Comparison of ENCODE assay signal across 8 mouse cellular contexts in the genomic region with DNA sequence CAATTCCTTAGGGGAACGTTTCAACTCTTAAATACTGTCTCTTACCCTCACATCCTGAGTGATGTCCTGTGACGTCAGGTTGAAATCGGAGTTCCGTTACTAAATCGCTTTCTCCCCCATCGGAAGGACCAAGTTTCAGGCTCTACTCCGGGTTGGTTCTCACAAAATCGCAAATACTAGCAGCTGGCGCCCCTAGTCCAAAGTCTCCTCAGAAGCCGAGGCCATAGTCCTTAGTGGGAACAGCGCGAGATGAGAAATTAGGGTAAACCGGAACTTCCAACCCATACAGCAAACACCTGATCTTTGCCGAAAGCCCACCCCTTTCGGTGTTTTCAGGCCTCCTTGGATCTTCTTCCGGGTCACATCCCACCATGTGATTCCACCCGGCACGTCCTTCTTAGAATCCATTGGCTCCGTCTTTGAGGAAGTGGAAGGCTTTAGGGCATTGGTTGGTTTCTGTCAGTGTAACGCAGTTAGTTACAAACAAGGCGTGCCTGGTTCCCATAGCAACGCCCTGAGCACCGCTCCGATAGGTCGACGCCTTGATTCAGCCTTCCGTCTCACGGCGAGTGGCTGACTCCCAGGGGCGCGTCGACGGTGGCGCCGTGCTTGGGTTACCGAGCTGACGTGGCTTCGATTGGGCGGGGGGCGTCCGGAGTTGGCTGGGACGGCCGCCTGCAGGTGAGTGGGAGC. TPM values are rescaled to one million over a fixed set of nuclear protein-coding genes. Genes with fewer than 3 reads are reported as not detected.
A peak's percentile ranks its signal among the peaks of the same experiment; 100 is the strongest.
DNase-seq lines count a peak whose midpoint lies in the region; ATAC-seq and TF ChIP-seq lines count a peak whose summit lies in the region.

Gene Eaf2 (minus strand): TSS at position 421 of the 693 bp plus-strand sequence.
Gene Golgb1 (plus strand): TSS at position 558 of the 693 bp plus-strand sequence.

- H3K36me3 ChIP-seq in hindbrain, postnatal 0 days (ENCODE audit: insufficient read depth, low read length), result peaks cover 5% of the 10 kb centered on the region; the same call in 1 of the 2 replicates

- DNase-seq in ZHBTc4 (ENCODE audit: low read depth, low spot score), result peak; percentile 100
- peak; percentile 97 for DNase-seq in gastrocnemius, adult 2 months
- peak; percentile 100 for DNase-seq in hindbrain, postnatal 0 days (ENCODE audit: low spot score)
- DNase-seq in left cerebral cortex, adult 2 months (ENCODE audit: extremely low spot score in 1 of 2, low spot score in 2 of 2), result peak; percentile 93 to 96
- peak; percentile 97 to 98 for DNase-seq in right cerebral cortex, adult 2 months (ENCODE audit: low spot score in 2 of 2)
- peak; percentile 97 for DNase-seq in urinary bladder, postnatal 14 days (ENCODE audit: low spot score)

- peaks cover 6% of the 10 kb centered on the region; the same call in 1 of the 2 replicates for H3K4me1 ChIP-seq in hindbrain, postnatal 0 days (ENCODE audit: insufficient read depth, low read length)

- no peaks in the 10 kb centered on the region for H3K9me3 ChIP-seq in hindbrain, postnatal 0 days (ENCODE audit: low read length)

- intact Hi-C loops in gastrocnemius, adult 2 months (cut with DNase I), result loop anchor here (2.0 kb wide), 1 partner anchor 136 kb away; the partner anchor contains the start of gene Polq
- intact Hi-C loops in left cerebral cortex, adult 2 months (cut with DNase I), result loop anchor here (2.0 to 10.0 kb wide), 2 partner anchors 136 to 810 kb away; partner anchors contain the start of gene Polq

- no peaks in the 10 kb centered on the region for H3K27me3 ChIP-seq in hindbrain, postnatal 0 days (ENCODE audit: insufficient read depth, low read length)

- H3K27ac ChIP-seq in gastrocnemius, adult 2 months, result peak within 1 kb of the TSS; percentile 96
- H3K27ac ChIP-seq in hindbrain, postnatal 0 days, result peak within 1 kb of the TSS; percentile 86
- H3K27ac ChIP-seq in left cerebral cortex, adult 2 months, result peak within 1 kb of the TSS; percentile 91

- peak within 1 kb of the TSS; percentile 88 for H3K9ac ChIP-seq in hindbrain, postnatal 0 days (replicated peaks; ENCODE audit: low read length)

- peak within 1 kb of the TSS; percentile 75 for H3K4me2 ChIP-seq in hindbrain, postnatal 0 days (ENCODE audit: low read depth, low read length)

- TF ChIP-seq CTCF in gastrocnemius, adult 2 months (IDR thresholded peaks at IDR 0.05), result no peak
- TF ChIP-seq CTCF in hindbrain, postnatal 0 days (IDR thresholded peaks at IDR 0.05; ENCODE audit: low read depth), result 0 out of 2 replicates have a peak, but pooled peaks have one; percentile 6
- TF ChIP-seq CTCF in left cerebral cortex, adult 2 months (IDR thresholded peaks at IDR 0.05), result peak; percentile 0; the same call in 1 of the 2 replicates

- peak within 1 kb of the TSS; percentile 84 for H3K4me3 ChIP-seq in gastrocnemius, adult 2 months
- peak within 1 kb of the TSS; percentile 87 for H3K4me3 ChIP-seq in hindbrain, postnatal 0 days (ENCODE audit: low read length)
- peak within 1 kb of the TSS; percentile 66 for H3K4me3 ChIP-seq in left cerebral cortex, adult 2 months

- under 1% methylated on average over 43 of the region's 43 CpGs for WGBS in hindbrain, postnatal 0 days

- ATAC-seq in common myeloid progenitor, adult 5-6 weeks (replicated peaks; ENCODE audit: low read depth, poor library complexity, severe bottlenecking), result peak; percentile 99
- ATAC-seq in hindbrain, postnatal 0 days, result peak; percentile 100
- ATAC-seq in megakaryocyte, adult 5-6 weeks (ENCODE audit: poor library complexity, severe bottlenecking), result peak; percentile 97

RNA-seq across cellular contexts. Expression of gene Eaf2, which starts in this region (rescaled TPM):
- total RNA-seq in common myeloid progenitor, adult 5-6 weeks (2017), result not detected in 2 replicates
- total RNA-seq in gastrocnemius, adult 2 months (2021), result under 1 TPM in 1 of 2 experiments, not detected in 1; 0.25 TPM
- total RNA-seq in hindbrain, postnatal 0 days (2014; rRNA removed), result 0.16 TPM in 1 of 2 replicates, not detected in the other
- 1.2 and 1.4 TPM in 2 replicates for polyA plus RNA-seq in hindbrain, postnatal 0 days (2015; fragmentation: Nextera tagmentation; extraction: Ambion mirVana)
- total RNA-seq in left cerebral cortex, adult 2 months (2021), result 1 to 10 TPM; 1.3 to 1.4 TPM
- 0.29 and 0.75 TPM in 2 replicates for total RNA-seq in megakaryocyte, adult 5-6 weeks (2015)
- total RNA-seq in megakaryocyte, adult 5-6 weeks (2017), result 0.57 and 2.6 TPM in 2 replicates

RNA-seq across cellular contexts. Expression of gene Golgb1, which starts in this region (rescaled TPM):
- 44.5 and 58.3 TPM in 2 replicates for total RNA-seq in common myeloid progenitor, adult 5-6 weeks (2017)
- total RNA-seq in gastrocnemius, adult 2 months (2021), result 10 to 100 TPM; 17.7 to 28.9 TPM
- total RNA-seq in hindbrain, postnatal 0 days (2014; rRNA removed), result 36.3 and 53.2 TPM in 2 replicates
- polyA plus RNA-seq in hindbrain, postnatal 0 days (2015; fragmentation: Nextera tagmentation; extraction: Ambion mirVana), result 90.5 and 104 TPM in 2 replicates
- total RNA-seq in left cerebral cortex, adult 2 months (2021), result 10 to 100 TPM; 77.8 to 92.1 TPM
- total RNA-seq in megakaryocyte, adult 5-6 weeks (2015), result 7.9 and 13.2 TPM in 2 replicates
- total RNA-seq in megakaryocyte, adult 5-6 weeks (2017), result 25.9 and 35.8 TPM in 2 replicates

Comparison
In these comparisons a context has a peak if more than half of its experiments do, and no peak if none do; other contexts are left out.
1. Peak in every context shown above with its lines: DNase-seq, ATAC-seq, H3K4me3 ChIP-seq and H3K27ac ChIP-seq.